Mouse (Mus musculus) yolk sac, embryonic 10.5 days (tissue): ENCODE measurements around the gene Gm49510.

ENCODE experiments used
- DNase-seq: peaks from one replicate; pipeline ENCODE4 v3.0.0-alpha.2; 2017; ENCODE audit warnings: low spot score

Gene Gm49510

DNA sequence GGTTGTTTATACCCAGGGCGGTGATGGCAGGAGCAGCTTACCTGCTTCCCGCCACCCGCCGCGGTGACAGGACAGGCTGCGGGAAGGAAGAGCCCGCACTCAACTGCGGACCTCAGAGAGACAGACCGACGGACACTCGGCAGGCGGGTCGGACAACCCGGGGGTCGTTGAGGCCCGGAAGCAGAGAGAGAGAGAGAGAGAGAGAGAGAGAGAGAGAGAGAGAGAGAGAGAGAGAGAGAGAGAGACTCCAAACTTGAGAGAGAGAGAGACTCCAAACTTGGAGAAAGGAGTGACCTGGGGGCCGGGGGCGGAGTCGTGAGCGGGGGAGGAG lies at the start of gene Gm49510:
Gene Gm49510 (plus strand): TSS at position 259 of the 331 bp plus-strand sequence.
- DNase-seq = peak; percentile 85

DNA sequence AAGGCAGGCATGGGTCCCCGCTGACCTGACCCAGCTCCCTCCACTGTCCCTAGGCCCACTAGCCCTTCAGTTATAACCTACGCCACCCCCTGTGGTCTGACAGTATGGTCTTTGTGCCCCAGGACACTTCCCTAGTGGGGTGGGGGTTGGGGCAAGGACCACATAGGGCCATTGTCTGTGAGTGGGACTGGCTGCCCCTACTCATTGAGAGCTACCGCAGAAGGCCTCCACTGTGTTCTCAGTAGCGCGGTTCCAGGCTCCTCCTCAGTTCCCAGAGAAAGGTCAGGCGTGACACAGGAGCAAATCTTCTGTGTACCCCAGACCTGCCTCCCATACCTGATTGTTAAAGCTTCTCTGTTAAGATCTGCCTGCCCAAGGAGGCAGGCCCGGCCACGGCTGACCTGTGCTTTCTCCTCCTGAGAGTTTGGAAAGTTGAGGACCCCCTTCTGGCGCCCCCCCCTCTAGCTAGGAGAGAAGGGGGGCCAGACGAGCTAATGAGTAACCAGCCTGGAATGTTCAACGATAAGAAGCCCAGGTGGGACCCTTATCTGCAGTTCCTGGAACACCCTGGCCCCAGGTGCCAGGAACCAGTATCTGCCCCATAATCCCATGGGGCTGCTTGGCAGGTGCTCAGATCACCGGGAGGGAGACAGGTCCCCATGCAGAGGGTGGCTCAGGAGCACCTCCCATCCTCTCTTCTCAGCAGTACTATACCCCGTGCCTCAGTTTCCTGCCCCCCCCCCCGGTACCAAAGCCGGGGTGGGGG lies 49.2 kb upstream of the Gm49510 start:
- DNase-seq = peak; percentile 85

GRCm38 (mm10) chr15:78850944-78851343 lies 48.5 kb upstream of the Gm49510 start:
- DNase-seq = peak; percentile 72

- peak; percentile 89 for DNase-seq
Observed at GRCm38 (mm10) chr15:78851505-78852153, 47.8 kb upstream of the Gm49510 start.

DNA sequence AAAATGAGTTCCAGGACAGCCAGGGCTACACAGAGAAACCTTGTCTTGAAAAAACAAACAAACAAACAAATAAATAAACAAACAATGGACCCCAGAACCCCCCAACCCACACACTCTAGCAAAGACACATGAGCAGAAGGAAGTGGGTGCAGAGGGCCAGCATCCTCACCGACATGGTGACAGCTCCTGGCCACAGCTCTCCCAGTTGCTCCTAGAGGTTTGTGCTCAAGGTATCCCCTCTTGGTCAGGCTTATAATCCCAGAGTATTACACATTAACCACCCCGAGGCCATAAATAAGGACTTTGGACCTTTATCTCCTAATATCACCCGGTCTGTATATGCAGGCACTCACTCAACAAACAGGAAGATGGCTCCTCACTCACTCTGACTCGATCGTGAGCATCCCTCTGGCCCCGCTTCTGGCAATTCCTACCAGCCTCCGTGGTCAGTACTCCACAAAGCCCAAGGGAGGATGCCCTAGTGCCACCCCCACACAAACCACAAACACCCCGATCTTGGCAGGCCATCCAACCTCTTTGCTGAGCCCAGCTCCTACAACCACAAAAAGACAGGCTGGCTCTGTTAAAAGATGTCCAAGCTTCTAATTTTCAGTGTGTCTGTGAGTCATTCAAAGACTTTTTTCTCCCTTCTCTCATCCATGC lies 44.0 kb upstream of the Gm49510 start, which contains the start of gene Lgals2:
Gene Lgals2 (minus strand): TSS at position 227 of the 663 bp plus-strand sequence.
- DNase-seq = peak; percentile 71

GRCm38 (mm10) chr15:78857009-78857408 lies 42.5 kb upstream of the Gm49510 start:
- no peak for DNase-seq

- no peak for DNase-seq
Observed at GRCm38 (mm10) chr15:78859311-78859710, 40.2 kb upstream of the Gm49510 start.

DNA sequence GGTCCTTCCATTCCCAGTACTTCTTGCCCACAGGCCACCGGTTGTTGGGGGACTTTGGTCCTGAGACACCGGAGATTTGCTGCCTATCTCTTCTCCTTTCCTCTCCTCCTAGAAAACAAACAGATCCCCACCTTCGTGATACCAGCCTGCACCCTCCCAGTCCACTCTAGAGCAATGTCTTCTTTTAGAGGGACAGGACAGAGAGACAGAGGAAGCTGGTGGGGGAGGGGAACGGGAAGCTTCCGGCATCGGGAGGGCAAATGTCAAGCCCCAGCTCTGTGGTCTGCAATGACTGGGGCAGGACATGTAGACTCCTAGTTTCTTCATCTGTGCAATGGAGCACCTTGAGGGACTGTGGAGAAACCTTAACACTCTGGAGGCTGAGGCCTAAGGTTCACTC lies 39.8 kb upstream of the Gm49510 start:
- DNase-seq = peak; percentile 79

DNA sequence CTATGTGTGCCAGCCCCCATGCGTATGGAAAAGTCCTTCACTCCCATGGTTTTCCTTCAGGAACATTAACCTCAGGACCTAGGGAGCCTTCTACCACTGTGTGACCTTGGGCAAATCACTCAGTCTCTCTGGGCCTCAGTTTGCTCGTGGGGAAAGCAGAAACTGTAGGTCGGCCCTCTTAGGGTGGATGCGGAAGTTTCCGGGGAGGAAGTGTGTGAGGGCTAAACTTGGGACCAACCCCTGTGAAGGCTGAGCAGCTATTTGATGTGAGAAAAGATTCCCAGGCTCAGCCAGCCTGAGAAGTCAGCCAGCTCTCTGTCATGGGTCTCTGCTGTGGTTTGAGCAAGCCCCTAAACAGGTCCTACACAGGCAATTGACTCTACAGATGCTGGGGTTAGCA lies 37.2 kb upstream of the Gm49510 start:
- DNase-seq = no peak

- DNase-seq = no peak
Observed at GRCm38 (mm10) chr15:78863154-78863553, 36.3 kb upstream of the Gm49510 start.

DNA sequence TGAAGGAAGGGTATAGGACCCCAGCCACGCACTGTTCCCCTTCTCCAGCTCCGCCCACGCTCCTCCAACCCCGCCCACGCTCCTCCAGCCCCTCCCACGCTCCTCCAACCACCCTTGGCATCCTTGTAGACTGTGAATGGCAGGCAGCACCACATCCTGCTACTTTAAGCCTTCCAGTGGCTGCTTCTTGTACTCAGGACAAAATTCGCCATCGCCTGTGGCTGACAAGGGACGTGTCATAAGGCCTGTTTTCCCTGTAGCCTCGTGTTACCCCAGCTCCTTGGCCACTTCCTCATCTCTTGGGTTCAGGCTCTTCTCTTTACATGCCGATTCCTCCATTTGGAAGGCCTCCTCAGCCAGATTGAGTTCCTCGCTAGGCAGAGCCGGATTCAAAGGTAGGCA lies 35.6 kb upstream of the Gm49510 start:
- no peak for DNase-seq

DNA sequence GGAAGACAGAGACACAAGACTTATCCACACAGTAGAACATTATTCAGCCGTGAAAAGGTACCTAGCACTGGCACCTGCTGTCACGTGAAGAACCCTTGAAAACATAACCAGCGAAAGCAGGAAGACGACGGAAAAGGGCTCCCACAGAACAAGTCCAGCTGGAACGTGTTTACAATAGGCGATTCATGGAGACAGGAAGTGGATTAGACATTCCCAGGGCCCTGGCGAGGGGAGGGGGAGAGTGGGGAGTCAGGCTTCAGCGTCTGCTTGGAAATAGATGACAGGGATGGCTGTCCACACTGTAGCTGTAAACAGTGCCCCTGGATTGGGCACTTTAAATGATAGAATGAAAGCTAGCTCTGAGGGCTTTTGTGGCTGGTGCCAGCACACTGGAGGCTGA lies 31.1 kb upstream of the Gm49510 start:
- DNase-seq = peak; percentile 81

DNA sequence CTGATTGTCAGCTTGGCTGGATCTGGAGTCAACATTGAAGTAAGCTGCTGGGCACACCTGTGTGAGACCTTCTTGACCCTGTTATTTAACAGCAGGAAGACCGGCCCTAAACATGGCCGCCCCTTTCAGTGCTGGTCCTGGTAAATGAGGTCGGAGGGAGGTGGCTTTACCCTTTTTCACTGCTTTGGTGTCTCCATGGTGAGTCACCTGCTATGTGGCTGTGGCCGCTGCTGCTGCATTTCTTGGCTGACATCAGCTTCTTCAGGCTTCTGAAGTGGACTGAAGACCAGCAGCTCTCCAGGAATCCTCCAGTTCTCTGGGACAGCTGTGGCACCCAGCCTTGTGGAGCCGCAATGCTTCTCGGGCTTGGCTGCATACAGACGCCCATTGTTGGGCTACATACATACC lies 30.6 kb upstream of the Gm49510 start:
- DNase-seq = no peak

GRCm38 (mm10) chr15:78869775-78870174 lies 29.7 kb upstream of the Gm49510 start:
- DNase-seq = peak; percentile 58

GRCm38 (mm10) chr15:78872021-78872608 lies 27.4 kb upstream of the Gm49510 start:
- no peak for DNase-seq

GRCm38 (mm10) chr15:78873803-78874435 lies 25.5 kb upstream of the Gm49510 start:
- no peak for DNase-seq

DNA sequence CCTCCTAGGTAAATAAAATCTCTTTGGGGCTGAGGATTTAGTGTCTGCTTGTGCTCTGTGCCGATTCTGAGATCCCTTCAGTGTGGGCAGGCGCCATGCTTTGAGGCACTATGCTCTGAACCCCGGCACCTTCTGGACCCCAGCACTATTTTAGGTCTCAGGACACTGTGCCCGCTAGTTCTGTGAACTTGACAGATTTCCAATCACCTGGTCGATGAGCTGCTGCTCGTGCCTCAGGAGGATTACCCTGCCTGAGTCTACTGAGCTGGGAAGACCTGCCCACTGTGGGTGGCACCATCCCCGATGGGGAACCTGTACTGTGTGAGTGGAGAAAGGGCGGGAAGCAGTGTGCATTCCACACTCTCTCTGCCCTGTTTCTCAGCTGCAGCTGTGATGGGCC lies 24.5 kb upstream of the Gm49510 start:
- no peak for DNase-seq

- DNase-seq = no peak
Observed at GRCm38 (mm10) chr15:78875537-78875936, 23.9 kb upstream of the Gm49510 start.

DNA sequence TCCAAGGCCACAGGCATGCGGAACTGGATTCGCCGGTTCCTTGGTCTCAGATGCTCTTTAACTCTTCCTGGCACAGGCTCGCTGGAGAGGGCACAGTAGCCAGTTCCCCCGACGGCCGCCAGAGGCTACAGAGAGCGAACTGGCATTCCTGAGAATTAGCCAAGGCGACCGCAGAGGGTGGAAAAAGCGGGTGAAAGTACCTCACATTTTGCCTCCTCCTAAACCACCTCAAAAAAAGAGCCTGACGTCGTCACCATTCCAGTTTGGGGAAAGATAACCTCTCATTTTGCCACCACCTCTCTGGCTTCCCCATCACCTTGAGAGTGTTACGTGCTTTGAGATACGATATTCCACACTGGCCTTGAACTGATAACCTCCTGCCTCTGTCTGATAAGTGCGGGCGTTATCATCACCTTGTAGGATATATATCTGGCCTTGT lies 23.2 kb upstream of the Gm49510 start:
- peak; percentile 77 for DNase-seq

- DNase-seq = peak; percentile 94
Observed at GRCm38 (mm10) chr15:78876991-78877809, 22.3 kb upstream of the Gm49510 start, which contains the start of gene Gga1. Gene Gga1, plus strand, starts transcription at chr15:78877190.

DNA sequence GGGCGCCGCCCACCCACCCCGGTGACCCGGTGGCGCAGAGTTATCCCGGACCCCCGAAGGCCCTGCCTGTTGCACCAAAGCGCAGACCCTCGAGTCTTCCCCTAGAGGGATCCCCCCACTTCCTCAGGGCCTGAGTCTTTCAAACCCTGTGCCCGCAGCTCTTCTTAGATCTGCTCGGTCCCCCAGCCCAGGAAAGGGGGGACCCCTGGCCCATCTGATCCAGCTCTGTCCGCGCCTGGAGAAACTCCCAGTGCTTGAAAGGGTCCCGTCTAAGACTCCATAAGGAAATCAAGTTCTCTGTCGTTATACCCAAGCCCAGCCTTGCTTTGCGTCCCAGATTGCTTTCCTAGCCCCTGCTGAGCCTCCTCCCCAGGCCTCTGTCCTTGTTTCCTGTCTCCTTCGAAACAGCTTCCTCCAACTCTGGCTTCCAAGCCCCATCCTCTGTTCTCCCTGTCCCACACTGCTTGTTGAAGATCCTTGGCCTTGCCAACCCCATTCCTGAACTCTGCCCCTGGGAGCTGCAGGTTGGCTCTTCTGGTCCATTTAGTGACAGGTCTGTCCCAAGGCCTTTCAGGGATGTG lies 21.6 kb upstream of the Gm49510 start:
- no peak for DNase-seq
